Mouse (Mus musculus): ENCODE results near the gene Fgf3. TPM values are rescaled to one million over a fixed set of nuclear protein-coding genes. Genes with fewer than 3 reads are reported as not detected.

Fgf3 gene
- polyA plus RNA-seq, 1 experiment, result not detected

DNA sequence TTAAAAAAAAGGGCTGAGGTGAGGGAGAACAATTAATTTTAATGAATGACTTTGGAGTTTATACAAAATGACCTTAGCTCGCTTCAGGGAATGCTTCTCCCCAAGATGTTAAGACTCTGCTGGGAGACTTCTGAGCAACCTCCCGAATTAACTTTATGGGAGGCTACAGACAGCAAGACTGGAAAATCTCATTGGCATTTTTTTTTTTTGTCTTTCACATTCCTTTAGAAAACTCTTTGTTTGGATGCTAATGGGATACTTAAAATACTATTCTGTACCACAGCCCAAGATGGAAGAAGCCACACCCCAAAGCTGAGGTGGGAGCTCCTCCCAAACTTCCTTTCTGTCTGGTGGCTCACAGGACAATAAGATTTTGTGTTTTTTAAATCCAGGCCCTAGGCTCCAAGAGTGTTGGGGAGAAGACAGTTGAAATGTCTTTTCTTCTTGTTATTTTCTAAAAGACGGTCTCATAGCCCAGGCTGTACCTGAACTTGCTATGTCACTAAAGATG lies 26.3 kb downstream of the Fgf3 start:
- no peaks in the 10 kb centered on the region for H3K27me3 ChIP-seq (ENCODE audit: control insufficient read depth, insufficient read depth, low read length)
- no peak overlapping the region for H3K27ac ChIP-seq (ENCODE audit: control insufficient read depth, insufficient read depth, low read depth, low read length)
- peaks cover 2% of the 10 kb centered on the region; the same call in 1 of the 2 replicates for H3K4me1 ChIP-seq (ENCODE audit: control insufficient read depth, insufficient read depth, low read length)
- TF ChIP-seq CTCF (IDR thresholded peaks at IDR 0.05; ENCODE audit: control insufficient read depth, insufficient read depth, insufficient replicate concordance, low read depth, low read length) (no peak), POLR2A (IDR thresholded peaks at IDR 0.05; ENCODE audit: control insufficient read depth, low read depth, low read length) (no peak)
- H3K36me3 ChIP-seq (ENCODE audit: control insufficient read depth, insufficient read depth, low read length), result no peaks in the 10 kb centered on the region
- no peak overlapping the region for H3K4me3 ChIP-seq (ENCODE audit: control insufficient read depth, low read depth, low read length)

- no peak overlapping the region for H3K4me3 ChIP-seq (ENCODE audit: control insufficient read depth, low read depth, low read length)
- H3K27ac ChIP-seq (ENCODE audit: control insufficient read depth, insufficient read depth, low read depth, low read length), result no peak overlapping the region
- no peaks in the 10 kb centered on the region for H3K27me3 ChIP-seq (ENCODE audit: control insufficient read depth, insufficient read depth, low read length)
- H3K36me3 ChIP-seq (ENCODE audit: control insufficient read depth, insufficient read depth, low read length), result no peaks in the 10 kb centered on the region
- H3K4me1 ChIP-seq (ENCODE audit: control insufficient read depth, insufficient read depth, low read length), result no peaks in the 10 kb centered on the region
- TF ChIP-seq CTCF (IDR thresholded peaks at IDR 0.05; ENCODE audit: control insufficient read depth, insufficient read depth, insufficient replicate concordance, low read depth, low read length) (no peak), POLR2A (IDR thresholded peaks at IDR 0.05; ENCODE audit: control insufficient read depth, low read depth, low read length) (no peak)
Observed at GRCm38 (mm10) chr7:144867161-144867560, 29.3 kb downstream of the Fgf3 start.

DNA sequence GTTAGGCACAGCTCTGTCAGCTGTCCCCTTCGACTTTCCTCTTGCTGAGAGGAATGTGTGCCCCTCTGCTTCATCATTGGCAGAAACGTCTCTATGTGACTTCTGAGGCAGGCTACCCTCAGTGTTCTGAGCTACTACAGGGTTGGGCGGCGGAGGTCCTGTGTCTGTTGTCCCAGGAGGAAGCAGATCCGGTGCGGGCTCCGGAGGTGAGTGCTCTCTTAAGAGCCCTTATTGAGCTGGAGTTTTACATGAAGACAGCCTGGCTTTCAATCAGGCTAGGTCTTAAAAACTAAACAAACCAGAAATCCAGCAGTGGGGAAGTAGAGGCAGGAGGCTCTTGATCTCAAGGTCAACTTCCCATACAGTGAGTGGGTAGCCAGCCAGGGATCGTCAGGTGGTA lies 29.7 kb downstream of the Fgf3 start:
- no peak overlapping the region for H3K4me3 ChIP-seq (ENCODE audit: control insufficient read depth, low read depth, low read length)
- H3K27ac ChIP-seq (ENCODE audit: control insufficient read depth, insufficient read depth, low read depth, low read length), result no peak overlapping the region
- H3K36me3 ChIP-seq (ENCODE audit: control insufficient read depth, insufficient read depth, low read length), result no peaks in the 10 kb centered on the region
- TF ChIP-seq CTCF (IDR thresholded peaks at IDR 0.05; ENCODE audit: control insufficient read depth, insufficient read depth, insufficient replicate concordance, low read depth, low read length) (no peak), POLR2A (IDR thresholded peaks at IDR 0.05; ENCODE audit: control insufficient read depth, low read depth, low read length) (no peak)
- H3K27me3 ChIP-seq (ENCODE audit: control insufficient read depth, insufficient read depth, low read length), result no peaks in the 10 kb centered on the region
- no peaks in the 10 kb centered on the region for H3K4me1 ChIP-seq (ENCODE audit: control insufficient read depth, insufficient read depth, low read length)

DNA sequence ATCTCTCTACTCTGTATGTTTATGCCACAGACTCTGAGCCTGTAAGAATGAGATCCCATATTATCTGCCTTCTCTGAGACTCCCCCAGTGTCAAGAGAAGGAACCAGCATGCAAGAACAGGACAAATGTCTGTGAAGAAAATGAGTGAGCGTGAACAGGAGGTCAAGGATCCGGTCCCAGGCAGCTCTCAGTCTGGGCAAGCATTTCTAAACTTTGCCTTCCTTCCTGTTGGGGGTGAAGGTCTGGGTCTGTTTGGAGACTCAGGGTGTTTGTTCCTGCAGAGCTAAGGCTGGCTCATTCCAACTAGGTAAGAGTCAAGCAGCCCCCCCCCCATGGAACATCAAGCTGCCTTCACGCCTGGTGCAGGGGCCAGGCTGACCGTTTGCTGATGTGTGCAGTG lies 34.5 kb downstream of the Fgf3 start:
- Histone ChIP-seq H3K4me3 (ENCODE audit: control insufficient read depth, low read depth, low read length) (no peak overlapping the region), H3K27ac (ENCODE audit: control insufficient read depth, insufficient read depth, low read depth, low read length) (no peak overlapping the region), H3K36me3 (ENCODE audit: control insufficient read depth, insufficient read depth, low read length) (no peaks in the 10 kb centered on the region), H3K4me1 (ENCODE audit: control insufficient read depth, insufficient read depth, low read length) (no peaks in the 10 kb centered on the region), H3K27me3 (ENCODE audit: control insufficient read depth, insufficient read depth, low read length) (no peaks in the 10 kb centered on the region)
- TF ChIP-seq CTCF (IDR thresholded peaks at IDR 0.05; ENCODE audit: control insufficient read depth, insufficient read depth, insufficient replicate concordance, low read depth, low read length), result no peak
- no peak for TF ChIP-seq POLR2A (IDR thresholded peaks at IDR 0.05; ENCODE audit: control insufficient read depth, low read depth, low read length)

DNA sequence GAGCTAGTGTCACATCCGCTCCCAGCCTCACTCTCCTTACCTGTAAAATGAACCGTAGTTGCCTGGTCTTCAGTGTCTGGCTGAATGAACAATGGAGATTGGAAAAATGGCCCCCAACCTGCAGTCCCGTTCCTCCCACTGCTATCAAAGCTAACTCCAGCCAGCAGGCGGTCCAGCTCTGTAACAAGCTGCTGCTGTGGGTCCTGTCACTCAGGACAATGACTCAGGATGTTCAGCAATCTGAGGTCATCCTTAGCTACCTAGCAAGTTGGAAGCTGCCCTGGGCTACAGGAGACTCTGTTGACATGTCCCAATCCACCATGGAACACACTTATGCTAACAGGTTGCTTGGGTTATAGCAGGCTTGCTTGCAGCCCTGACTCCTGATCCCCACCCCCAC lies 35.3 kb downstream of the Fgf3 start:
- TF ChIP-seq POLR2A (IDR thresholded peaks at IDR 0.05; ENCODE audit: control insufficient read depth, low read depth, low read length) (no peak), CTCF (IDR thresholded peaks at IDR 0.05; ENCODE audit: control insufficient read depth, insufficient read depth, insufficient replicate concordance, low read depth, low read length) (no peak)
- no peaks in the 10 kb centered on the region for H3K27me3 ChIP-seq (ENCODE audit: control insufficient read depth, insufficient read depth, low read length)

DNA sequence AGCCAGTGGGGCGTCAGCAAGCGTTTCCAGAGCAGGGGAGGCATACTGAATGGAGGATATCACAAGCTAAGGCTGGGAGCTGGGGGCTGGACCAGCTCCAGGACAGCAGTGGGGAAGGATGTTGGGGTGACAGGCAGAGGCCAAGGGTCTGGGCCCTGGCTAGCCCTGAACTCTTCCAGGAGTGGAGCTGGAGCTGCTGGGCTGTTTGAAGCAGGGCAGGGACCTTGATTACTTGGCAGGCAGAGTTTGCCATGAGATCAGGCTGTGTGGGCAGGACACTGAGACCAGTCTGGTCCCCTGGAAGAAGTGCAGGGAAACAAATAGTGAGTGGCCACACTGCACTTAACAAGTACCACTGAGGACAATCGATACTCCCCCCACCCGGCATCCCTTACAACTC lies 36.3 kb downstream of the Fgf3 start:
- Histone ChIP-seq H3K36me3 (ENCODE audit: control insufficient read depth, insufficient read depth, low read length) (no peaks in the 10 kb centered on the region), H3K27me3 (ENCODE audit: control insufficient read depth, insufficient read depth, low read length) (no peaks in the 10 kb centered on the region), H3K27ac (ENCODE audit: control insufficient read depth, insufficient read depth, low read depth, low read length) (no peak overlapping the region), H3K4me1 (ENCODE audit: control insufficient read depth, insufficient read depth, low read length) (no peaks in the 10 kb centered on the region), H3K4me3 (ENCODE audit: control insufficient read depth, low read depth, low read length) (no peak overlapping the region)
- TF ChIP-seq POLR2A (IDR thresholded peaks at IDR 0.05; ENCODE audit: control insufficient read depth, low read depth, low read length), result no peak
- no peak for TF ChIP-seq CTCF (IDR thresholded peaks at IDR 0.05; ENCODE audit: control insufficient read depth, insufficient read depth, insufficient replicate concordance, low read depth, low read length)

More for the DNA sequence above, 35.3 kb downstream of the Fgf3 start:
- H3K36me3 ChIP-seq (ENCODE audit: control insufficient read depth, insufficient read depth, low read length), result no peaks in the 10 kb centered on the region
- H3K4me1 ChIP-seq (ENCODE audit: control insufficient read depth, insufficient read depth, low read length), result no peaks in the 10 kb centered on the region
- no peak overlapping the region for H3K27ac ChIP-seq (ENCODE audit: control insufficient read depth, insufficient read depth, low read depth, low read length)
- H3K4me3 ChIP-seq (ENCODE audit: control insufficient read depth, low read depth, low read length), result no peak overlapping the region

- H3K27me3 ChIP-seq (ENCODE audit: control insufficient read depth, insufficient read depth, low read length), result no peaks in the 10 kb centered on the region
- H3K27ac ChIP-seq (ENCODE audit: control insufficient read depth, insufficient read depth, low read depth, low read length), result no peak overlapping the region
- H3K4me3 ChIP-seq (ENCODE audit: control insufficient read depth, low read depth, low read length), result no peak overlapping the region
- TF ChIP-seq CTCF (IDR thresholded peaks at IDR 0.05; ENCODE audit: control insufficient read depth, insufficient read depth, insufficient replicate concordance, low read depth, low read length), result no peak
- TF ChIP-seq POLR2A (IDR thresholded peaks at IDR 0.05; ENCODE audit: control insufficient read depth, low read depth, low read length), result no peak
- no peaks in the 10 kb centered on the region for H3K36me3 ChIP-seq (ENCODE audit: control insufficient read depth, insufficient read depth, low read length)
- H3K4me1 ChIP-seq (ENCODE audit: control insufficient read depth, insufficient read depth, low read length), result no peaks in the 10 kb centered on the region
Observed at GRCm38 (mm10) chr7:144878401-144878800, 40.5 kb downstream of the Fgf3 start.

- H3K36me3 ChIP-seq (ENCODE audit: control insufficient read depth, insufficient read depth, low read length), result no peaks in the 10 kb centered on the region
Observed at GRCm38 (mm10) chr7:144883106-144883505, 45.2 kb downstream of the Fgf3 start.

More at GRCm38 (mm10) chr7:144883106-144883505, 45.2 kb downstream of the Fgf3 start:
- TF ChIP-seq POLR2A (IDR thresholded peaks at IDR 0.05; ENCODE audit: control insufficient read depth, low read depth, low read length) (no peak), CTCF (IDR thresholded peaks at IDR 0.05; ENCODE audit: control insufficient read depth, insufficient read depth, insufficient replicate concordance, low read depth, low read length) (no peak)
- H3K27me3 ChIP-seq (ENCODE audit: control insufficient read depth, insufficient read depth, low read length), result no peaks in the 10 kb centered on the region
- no peak overlapping the region for H3K4me3 ChIP-seq (ENCODE audit: control insufficient read depth, low read depth, low read length)
- H3K27ac ChIP-seq (ENCODE audit: control insufficient read depth, insufficient read depth, low read depth, low read length), result no peak overlapping the region
- H3K4me1 ChIP-seq (ENCODE audit: control insufficient read depth, insufficient read depth, low read length), result no peaks in the 10 kb centered on the region

Measured in testis, adult 2 months (tissue).